Comparison of ENCODE assay signal across 8 mouse cellular contexts in genomic region chr8:70440246-70440645, GRCm38 (mm10). TPM values are rescaled to one million over a fixed set of nuclear protein-coding genes. Genes with fewer than 3 reads are reported as not detected.
A peak's percentile ranks its signal among the peaks of the same experiment; 100 is the strongest.
DNase-seq lines count a peak whose midpoint lies in the region; ATAC-seq and TF ChIP-seq lines count a peak whose summit lies in the region.

No protein-coding gene starts in this region.

- peak overlapping the region; percentile 71 for H3K9ac ChIP-seq in forebrain, embryonic 15.5 days (replicated peaks)
- H3K9ac ChIP-seq in liver, postnatal 0 days (replicated peaks) = no peak overlapping the region; the same call in 1 of the 2 replicates

- TF ChIP-seq CTCF in liver, postnatal 0 days (IDR thresholded peaks at IDR 0.05; ENCODE audit: low read depth) = peak; percentile 28; the same call in 1 of the 2 replicates

- H3K4me1 ChIP-seq in erythroblast, embryonic 14.5 days (ENCODE audit: control insufficient read depth) = peaks cover 85% of the 10 kb centered on the region
- H3K4me1 ChIP-seq in forebrain, embryonic 15.5 days = peaks cover 26% of the 10 kb centered on the region
- peaks cover 19% of the 10 kb centered on the region for H3K4me1 ChIP-seq in liver, postnatal 0 days (ENCODE audit: insufficient read depth)

- H3K4me2 ChIP-seq in forebrain, embryonic 15.5 days (replicated peaks) = peak overlapping the region; percentile 79
- no peak overlapping the region for H3K4me2 ChIP-seq in liver, postnatal 0 days (ENCODE audit: low read depth, low read length)

- DNase-seq in A20 (ENCODE audit: low read depth, low spot score) = peak; percentile 39
- no peak for DNase-seq in liver, postnatal 0 days
- DNase-seq in spleen, postnatal 14 days (ENCODE audit: low spot score in 2 of 2) = no peak
- no peak for DNase-seq in adrenal gland, postnatal 14 days
- no peak for DNase-seq in left cerebral cortex, postnatal 14 days (ENCODE audit: low spot score in 2 of 2)

- no peak for ATAC-seq in erythroblast, adult 5-6 weeks (replicated peaks; ENCODE audit: low FRiP score, poor library complexity, severe bottlenecking)
- ATAC-seq in forebrain, embryonic 15.5 days (replicated peaks) = peak; percentile 1; the same call in 1 of the 2 replicates
- ATAC-seq in liver, postnatal 0 days = no peak

- no peaks in the 10 kb centered on the region; the same call in 1 of the 2 replicates for H3K27me3 ChIP-seq in erythroblast, embryonic 14.5 days (ENCODE audit: control insufficient read depth)
- no peaks in the 10 kb centered on the region for H3K27me3 ChIP-seq in forebrain, embryonic 15.5 days
- H3K27me3 ChIP-seq in liver, postnatal 0 days (ENCODE audit: insufficient read depth, low read length) = no peaks in the 10 kb centered on the region

- H3K9me3 ChIP-seq in erythroblast, embryonic 14.5 days (ENCODE audit: control insufficient read depth, low read length) = no peaks in the 10 kb centered on the region
- no peaks in the 10 kb centered on the region for H3K9me3 ChIP-seq in forebrain, embryonic 15.5 days
- no peaks in the 10 kb centered on the region for H3K9me3 ChIP-seq in liver, postnatal 0 days (ENCODE audit: low read length)

- H3K36me3 ChIP-seq in erythroblast, embryonic 14.5 days (ENCODE audit: control insufficient read depth) = peaks cover 6% of the 10 kb centered on the region
- no peaks in the 10 kb centered on the region for H3K36me3 ChIP-seq in forebrain, embryonic 15.5 days
- H3K36me3 ChIP-seq in liver, postnatal 0 days (replicated peaks; ENCODE audit: insufficient read depth, low read length) = no peaks in the 10 kb centered on the region; the same call in 1 of the 2 replicates

- WGBS in forebrain, embryonic 15.5 days = 52% methylated on average over 3 of the region's 3 CpGs
- WGBS in liver, postnatal 0 days (ENCODE audit: insufficient replicate concordance) = 51% methylated on average over 3 of the region's 3 CpGs

- TF ChIP-seq EP300 in liver, postnatal 0 days (IDR thresholded peaks at IDR 0.05; ENCODE audit: low read depth) = no peak

- intact Hi-C loops in left cerebral cortex, postnatal 14 days (cut with DNase I) = no loop called here

- H3K4me3 ChIP-seq in erythroblast, embryonic 14.5 days (replicated peaks) = peak overlapping the region; percentile 67
- H3K4me3 ChIP-seq in forebrain, embryonic 15.5 days = peak overlapping the region; percentile 52; the same call in 1 of the 2 replicates
- H3K4me3 ChIP-seq in liver, postnatal 0 days (ENCODE audit: low read depth, low read length) = no peak overlapping the region

- no peak overlapping the region for H3K27ac ChIP-seq in forebrain, embryonic 15.5 days (replicated peaks)
- no peak overlapping the region; the same call in 1 of the 2 replicates for H3K27ac ChIP-seq in liver, postnatal 0 days (ENCODE audit: low read depth)

RNA-seq across cellular contexts. Expression of gene Crtc1, which starts 0.9 kb away (rescaled TPM):
- 1.8 and 2.1 TPM in 2 replicates for polyA plus RNA-seq in erythroblast, embryonic 14.5 days (2012)
- total RNA-seq in erythroblast, adult 5-6 weeks (2015; ENCODE audit: low replicate concordance) = 4.2 and 4.4 TPM in 2 replicates
- 1.7 and 2.0 TPM in 2 replicates for total RNA-seq in erythroblast, adult 5-6 weeks (2017; ENCODE audit: low replicate concordance)
- 41.0 and 42.2 TPM in 2 replicates for polyA plus RNA-seq in forebrain, embryonic 15.5 days (2015; fragmentation: Nextera tagmentation; extraction: Ambion mirVana)
- 2.6 and 2.7 TPM in 2 replicates for polyA plus RNA-seq in liver, postnatal 0 days (2015; fragmentation: Nextera tagmentation; extraction: Ambion mirVana)
- 19.4 and 20.6 TPM in 2 replicates for total RNA-seq in adrenal gland, postnatal 14 days (2021)
- 100 to 1,000 TPM; 109 to 111 TPM for total RNA-seq in left cerebral cortex, postnatal 14 days (2021)

RNA-seq across cellular contexts. Expression of gene Klhl26, which starts 36.5 kb away (rescaled TPM):
- 0.92 and 1.0 TPM in 2 replicates for polyA plus RNA-seq in erythroblast, embryonic 14.5 days (2012)
- total RNA-seq in erythroblast, adult 5-6 weeks (2015; ENCODE audit: low replicate concordance) = 0.38 and 1.7 TPM in 2 replicates
- 1.8 and 2.8 TPM in 2 replicates for total RNA-seq in erythroblast, adult 5-6 weeks (2017; ENCODE audit: low replicate concordance)
- 19.3 and 21.4 TPM in 2 replicates for polyA plus RNA-seq in forebrain, embryonic 15.5 days (2015; fragmentation: Nextera tagmentation; extraction: Ambion mirVana)
- polyA plus RNA-seq in liver, postnatal 0 days (2015; fragmentation: Nextera tagmentation; extraction: Ambion mirVana) = 4.2 and 5.4 TPM in 2 replicates
- 15.7 and 16.3 TPM in 2 replicates for total RNA-seq in adrenal gland, postnatal 14 days (2021)
- total RNA-seq in left cerebral cortex, postnatal 14 days (2021) = 10 to 100 TPM; 37.2 to 37.9 TPM

RNA-seq across cellular contexts. Expression of gene Tmem59l, which starts 46.9 kb away (rescaled TPM):
- polyA plus RNA-seq in erythroblast, embryonic 14.5 days (2012) = not detected in 2 replicates
- not detected in 2 replicates for total RNA-seq in erythroblast, adult 5-6 weeks (2015; ENCODE audit: low replicate concordance)
- total RNA-seq in erythroblast, adult 5-6 weeks (2017; ENCODE audit: low replicate concordance) = not detected in 2 replicates
- polyA plus RNA-seq in forebrain, embryonic 15.5 days (2015; fragmentation: Nextera tagmentation; extraction: Ambion mirVana) = 70.2 and 75.0 TPM in 2 replicates
- polyA plus RNA-seq in liver, postnatal 0 days (2015; fragmentation: Nextera tagmentation; extraction: Ambion mirVana) = not detected in 2 replicates
- 4.6 and 5.6 TPM in 2 replicates for total RNA-seq in adrenal gland, postnatal 14 days (2021)
- 100 to 1,000 TPM; 217 to 225 TPM for total RNA-seq in left cerebral cortex, postnatal 14 days (2021)

RNA-seq across cellular contexts. Expression of gene Crlf1, which starts 52.7 kb away (rescaled TPM):
- polyA plus RNA-seq in erythroblast, embryonic 14.5 days (2012) = 0.63 and 1.7 TPM in 2 replicates
- 3.7 TPM in 1 of 2 replicates, not detected in the other for total RNA-seq in erythroblast, adult 5-6 weeks (2015; ENCODE audit: low replicate concordance)
- 2.5 TPM in 1 of 2 replicates, not detected in the other for total RNA-seq in erythroblast, adult 5-6 weeks (2017; ENCODE audit: low replicate concordance)
- 4.3 and 5.3 TPM in 2 replicates for polyA plus RNA-seq in forebrain, embryonic 15.5 days (2015; fragmentation: Nextera tagmentation; extraction: Ambion mirVana)
- 0.07 and 0.38 TPM in 2 replicates for polyA plus RNA-seq in liver, postnatal 0 days (2015; fragmentation: Nextera tagmentation; extraction: Ambion mirVana)
- total RNA-seq in adrenal gland, postnatal 14 days (2021) = not detected in 2 replicates
- 1 to 10 TPM; 5.8 to 7.5 TPM for total RNA-seq in left cerebral cortex, postnatal 14 days (2021)

Comparison
In these comparisons a context has a peak if more than half of its experiments do, and no peak if none do; other contexts are left out.
1. RNA of gene Tmem59l, which starts 46.9 kb away (total RNA-seq): 217 to 225 TPM in left cerebral cortex, postnatal 14 days; 4.6 to 5.6 TPM in adrenal gland, postnatal 14 days and not detected in erythroblast, adult 5-6 weeks; every median in the first group is over 10 times any median in the second.